Mouse (Mus musculus) myocyte (in vitro differentiated cells): ENCODE data around the gene Sectm1b. TPM values are rescaled to one million over a fixed set of nuclear protein-coding genes. Genes with fewer than 3 reads are reported as not detected.

Experiments
- H3K27me3 ChIP-seq: one replicate; pipeline ENCODE4 v1.6.1; 2011; ENCODE audit not compliant: control insufficient read depth, insufficient read depth, insufficient read length
- H3K36me3 ChIP-seq: one replicate; pipeline ENCODE4 v1.6.1; 2011; ENCODE audit not compliant: control insufficient read depth, insufficient read depth
- H3K4me2 ChIP-seq: one replicate; pipeline ENCODE4 v1.6.1; 2011; ENCODE audit warnings: low read depth, control low read depth
- H3K4me3 ChIP-seq: one replicate; pipeline ENCODE4 v1.5.1; 2011; ENCODE audit warnings: mild to moderate bottlenecking, control low read depth, moderate library complexity
- H3K79me2 ChIP-seq: one replicate; pipeline ENCODE4 v1.6.1; 2011; ENCODE audit not compliant: control insufficient read depth, insufficient read depth
- H3ac ChIP-seq: one replicate; pipeline ENCODE4 v1.6.1; 2011; ENCODE audit not compliant: control insufficient read depth, insufficient read length
- CEBPB ChIP-seq: IDR thresholded peaks from 2 replicates; pipeline ENCODE4 v1.6.1; 2011; ENCODE audit warnings: mild to moderate bottlenecking, moderate library complexity; ENCODE audit not compliant: poor library complexity, insufficient read depth, severe bottlenecking
- E2F4 ChIP-seq: IDR thresholded peaks from one replicate; pipeline ENCODE4 v1.6.1; 2011; ENCODE audit warnings: mild to moderate bottlenecking, control low read depth, moderate library complexity; ENCODE audit not compliant: insufficient read depth
- MAX ChIP-seq: IDR thresholded peaks from one replicate; pipeline ENCODE4 v1.6.1; 2011; ENCODE audit warnings: low read depth, mild to moderate bottlenecking, control low read depth
- MYOD1 ChIP-seq, 3 experiments: IDR thresholded peaks; one replicate each; pipeline ENCODE4 v1.6.1; 2011; ENCODE audit warnings: control low read depth in 2 of 3, low read depth in 2 of 3, mild to moderate bottlenecking in 2 of 3, moderate library complexity in 1 of 3; ENCODE audit not compliant: insufficient read length in 2 of 3, control insufficient read depth in 1 of 3
- MYOG ChIP-seq, 3 experiments: IDR thresholded peaks; one replicate each; pipeline ENCODE4 v1.6.1; 2011; ENCODE audit warnings: control low read depth in 2 of 3, low read depth in 2 of 3, mild to moderate bottlenecking in 2 of 3; ENCODE audit not compliant: insufficient read length in 2 of 3, control insufficient read depth in 1 of 3, insufficient read depth in 1 of 3
- POLR2A ChIP-seq: IDR thresholded peaks from one replicate; pipeline ENCODE4 v1.6.1; 2011; ENCODE audit warnings: low read depth, mild to moderate bottlenecking, control low read depth, moderate library complexity; ENCODE audit not compliant: insufficient read length
- POLR2AphosphoS2 ChIP-seq: IDR thresholded peaks from one replicate; pipeline ENCODE4 v1.6.1; 2011; ENCODE audit warnings: low read depth, control low read depth; ENCODE audit not compliant: insufficient read length
- REST ChIP-seq: IDR thresholded peaks from one replicate; pipeline ENCODE4 v1.6.1; 2011; ENCODE audit warnings: mild to moderate bottlenecking, control low read depth, moderate library complexity; ENCODE audit not compliant: insufficient read depth, insufficient read length
- SRF ChIP-seq: IDR thresholded peaks from one replicate; pipeline ENCODE4 v1.6.1; 2011; ENCODE audit warnings: low read depth; ENCODE audit not compliant: control insufficient read depth, insufficient read length
- TCF12 ChIP-seq: IDR thresholded peaks from one replicate; pipeline ENCODE4 v1.6.1; 2011; ENCODE audit warnings: mild to moderate bottlenecking, control low read depth; ENCODE audit not compliant: poor library complexity, insufficient read depth, severe bottlenecking
- TCF3 ChIP-seq: IDR thresholded peaks from one replicate; pipeline ENCODE4 v1.6.1; 2011; ENCODE audit warnings: low read depth, control low read depth; ENCODE audit not compliant: insufficient read length
- USF1 ChIP-seq: IDR thresholded peaks from one replicate; pipeline ENCODE4 v1.6.1; 2011; ENCODE audit warnings: low read depth, mild to moderate bottlenecking, control low read depth, moderate library complexity
- polyA plus RNA-seq: library from polyadenylated mRNA; unstranded; fragments of >200 nt; fragmentation: generic; extraction: Trizol; gene quantifications from one replicate; pipeline ENCODE4 v1.2.1, GENCODE M21; 2012; ENCODE audit warnings: missing spikeins

Gene Sectm1b
- polyA plus RNA-seq, 1 experiment = not detected

GRCm38 (mm10) chr11:121059471-121059870 is 3.9 kb downstream of the Sectm1b start:
- H3K36me3 ChIP-seq = no peaks in the 10 kb centered on the region
- H3K79me2 ChIP-seq = no peaks in the 10 kb centered on the region
- no peak overlapping the region for H3K4me3 ChIP-seq
- no peak overlapping the region for H3ac ChIP-seq
- no peak overlapping the region for H3K4me2 ChIP-seq
- H3K27me3 ChIP-seq = peaks cover 11% of the 10 kb centered on the region
- TF ChIP-seq MAX (no peak), SRF (no peak), REST (no peak), TCF3 (no peak), CEBPB (no peak)

GRCm38 (mm10) chr11:121058956-121059355 is 4.4 kb downstream of the Sectm1b start:
- no peak for TF ChIP-seq MYOG (IDR thresholded peaks at IDR 0.05; ENCODE audit: control insufficient read depth in 1 of 3, insufficient read depth in 1 of 3, insufficient read length in 2 of 3, low read depth in 2 of 3)
- no peak for TF ChIP-seq REST
- TF ChIP-seq TCF12 = no peak
- no peak for TF ChIP-seq MYOD1 (IDR thresholded peaks at IDR 0.05; ENCODE audit: control insufficient read depth in 1 of 3, insufficient read length in 2 of 3, low read depth in 2 of 3)
- no peak for TF ChIP-seq SRF
- no peak for TF ChIP-seq POLR2A
- no peak for TF ChIP-seq TCF3
- TF ChIP-seq E2F4 = no peak
- TF ChIP-seq MAX = no peak
- no peak for TF ChIP-seq POLR2AphosphoS2
- no peak for TF ChIP-seq CEBPB
- TF ChIP-seq USF1 = no peak
- no peaks in the 10 kb centered on the region for H3K36me3 ChIP-seq
- no peak overlapping the region for H3K4me3 ChIP-seq
- peaks cover 11% of the 10 kb centered on the region for H3K27me3 ChIP-seq
- H3K4me2 ChIP-seq = no peak overlapping the region
- H3K79me2 ChIP-seq = no peaks in the 10 kb centered on the region
- H3ac ChIP-seq = no peak overlapping the region

- Histone ChIP-seq H3ac (no peak overlapping the region), H3K79me2 (no peaks in the 10 kb centered on the region), H3K36me3 (no peaks in the 10 kb centered on the region), H3K4me2 (no peak overlapping the region), H3K4me3 (no peak overlapping the region), H3K27me3 (peaks cover 5% of the 10 kb centered on the region)
- no peak for TF ChIP-seq CEBPB
- no peak for TF ChIP-seq TCF12
- TF ChIP-seq POLR2A = no peak
- no peak for TF ChIP-seq MYOG (IDR thresholded peaks at IDR 0.05; ENCODE audit: control insufficient read depth in 1 of 3, insufficient read depth in 1 of 3, insufficient read length in 2 of 3, low read depth in 2 of 3)
- TF ChIP-seq REST = no peak
- TF ChIP-seq MYOD1 (IDR thresholded peaks at IDR 0.05; ENCODE audit: control insufficient read depth in 1 of 3, insufficient read length in 2 of 3, low read depth in 2 of 3) = no peak
- TF ChIP-seq SRF = no peak
- TF ChIP-seq MAX = no peak
These were observed 5.2 kb downstream of the Sectm1b start for GRCm38 (mm10) chr11:121058122-121058521.

GRCm38 (mm10) chr11:121056536-121057236 is 6.7 kb downstream of the Sectm1b start:
- Histone ChIP-seq H3K79me2 (no peaks in the 10 kb centered on the region), H3K4me2 (no peak overlapping the region), H3ac (no peak overlapping the region), H3K4me3 (no peak overlapping the region), H3K36me3 (no peaks in the 10 kb centered on the region), H3K27me3 (no peaks in the 10 kb centered on the region)
- TF ChIP-seq CEBPB (no peak), MAX (no peak), POLR2AphosphoS2 (no peak), MYOG (IDR thresholded peaks at IDR 0.05; ENCODE audit: control insufficient read depth in 1 of 3, insufficient read depth in 1 of 3, insufficient read length in 2 of 3, low read depth in 2 of 3) (no peak), TCF3 (no peak), SRF (no peak), TCF12 (no peak), E2F4 (no peak), REST (no peak), POLR2A (no peak), MYOD1 (IDR thresholded peaks at IDR 0.05; ENCODE audit: control insufficient read depth in 1 of 3, insufficient read length in 2 of 3, low read depth in 2 of 3) (no peak), USF1 (no peak)

GRCm38 (mm10) chr11:121053536-121053935 is 9.8 kb downstream of the Sectm1b start:
- Histone ChIP-seq H3K27me3 (no peaks in the 10 kb centered on the region), H3K4me3 (no peak overlapping the region)
- TF ChIP-seq MYOG (IDR thresholded peaks at IDR 0.05; ENCODE audit: control insufficient read depth in 1 of 3, insufficient read depth in 1 of 3, insufficient read length in 2 of 3, low read depth in 2 of 3) (no peak), REST (no peak), TCF3 (no peak), SRF (no peak), POLR2A (no peak), USF1 (no peak), POLR2AphosphoS2 (no peak), E2F4 (no peak), MAX (no peak), CEBPB (no peak), MYOD1 (IDR thresholded peaks at IDR 0.05; ENCODE audit: control insufficient read depth in 1 of 3, insufficient read length in 2 of 3, low read depth in 2 of 3) (no peak), TCF12 (no peak)

More at GRCm38 (mm10) chr11:121053536-121053935, 9.8 kb downstream of the Sectm1b start:
- no peak overlapping the region for H3ac ChIP-seq
- H3K36me3 ChIP-seq = no peaks in the 10 kb centered on the region
- H3K79me2 ChIP-seq = no peaks in the 10 kb centered on the region
- H3K4me2 ChIP-seq = no peak overlapping the region
